Mouse (Mus musculus) hindbrain, postnatal 0 days (tissue): Measurements from ENCODE around the gene Mtmr4. TPM values are rescaled to one million over a fixed set of nuclear protein-coding genes. Genes with fewer than 3 reads are reported as not detected.

Source experiments
- ATAC-seq: fragments of 200-750 bp; cut with Nextera tagmentation; 2 replicates; pipeline ENCODE4 v1.8.0; 2017; ENCODE audit warnings: mild to moderate bottlenecking, moderate TSS enrichment, moderate library complexity
- DNase-seq: peaks from one replicate; pipeline ENCODE4 v3.0.0-alpha.2; 2015; ENCODE audit warnings: low spot score
- H3K27ac ChIP-seq: fragments of 300-500 bp; sonication (generic); 2 replicates; pipeline ENCODE4 v1.5.1; 2014; ENCODE audit warnings: mild to moderate bottlenecking
- H3K27me3 ChIP-seq: fragments of 300-500 bp; sonication (generic); 2 replicates; pipeline ENCODE4 v1.6.1; 2014; ENCODE audit warnings: low read length, mixed read lengths; ENCODE audit not compliant: insufficient read depth
- H3K36me3 ChIP-seq: fragments of 300-500 bp; sonication (generic); 2 replicates; pipeline ENCODE4 v1.6.1; 2014; ENCODE audit warnings: low read length, mixed read lengths; ENCODE audit not compliant: insufficient read depth
- H3K4me1 ChIP-seq: fragments of 300-500 bp; sonication (generic); 2 replicates; pipeline ENCODE4 v1.6.1; 2014; ENCODE audit warnings: antibody characterized with exemption, low read length, mixed read lengths; ENCODE audit not compliant: insufficient read depth
- H3K4me2 ChIP-seq: fragments of 300-500 bp; sonication (generic); 2 replicates; pipeline ENCODE4 v1.6.1; 2014; ENCODE audit warnings: low read depth, mild to moderate bottlenecking, low read length, moderate library complexity, mixed read lengths
- H3K4me3 ChIP-seq: fragments of 300-500 bp; sonication (generic); 2 replicates; pipeline ENCODE4 v1.5.1; 2014; ENCODE audit warnings: low read length
- H3K9ac ChIP-seq: fragments of 300-500 bp; sonication (generic); replicated peaks from 2 replicates; pipeline ENCODE4 v1.6.1; 2014; ENCODE audit warnings: mild to moderate bottlenecking, low read length, moderate library complexity, mixed read lengths
- H3K9me3 ChIP-seq: fragments of 300-500 bp; sonication (generic); 2 replicates; pipeline ENCODE4 v1.6.1; 2016; ENCODE audit warnings: low read length, mixed read lengths
- CTCF ChIP-seq: IDR thresholded peaks from 2 replicates; pipeline ENCODE4 v1.5.1; 2016; ENCODE audit warnings: antibody characterized with exemption, control low read depth, low read depth
- WGBS: fragments of 180-500 bp; shearing (Covaris S2); extraction: QIAGEN DNeasy Blood & Tissue Kit; methylation state at CpG from one replicate; pipeline ENCODE4 v1.1.7; 2014; 5-methylcytosine and 5-hydroxymethylcytosine counted together
- polyA plus RNA-seq: library from polyadenylated mRNA; unstranded; fragments of >200 nt; fragmentation: Nextera tagmentation; extraction: Ambion mirVana; gene quantifications from 2 replicates; pipeline ENCODE4 v1.2.1, GENCODE M21; 2015
- total RNA-seq: library from RNA; depleted of rRNA; stranded (reverse); fragments of >200 nt; gene quantifications from 2 replicates; pipeline ENCODE4 v1.2.3, GENCODE M21; 2014

Mtmr4 gene
- total and polyA plus RNA-seq, 2 experiments from 2014 or later = 34.8 to 110 TPM

- no peak within 1 kb of the TSS for H3K9ac ChIP-seq
- no peaks in the 10 kb centered on the region for H3K9me3 ChIP-seq
- ATAC-seq (no peak), DNase-seq (no peak)
- H3K4me2 ChIP-seq = no peak within 1 kb of the TSS
- no peak for TF ChIP-seq CTCF
- H3K4me1 ChIP-seq = no peaks in the 10 kb centered on the region
- WGBS = 74% methylated on average over 3 of the region's 3 CpGs
- no peak within 1 kb of the TSS for H3K27ac ChIP-seq
- no peaks in the 10 kb centered on the region for H3K27me3 ChIP-seq
- H3K4me3 ChIP-seq = no peak within 1 kb of the TSS
- H3K36me3 ChIP-seq = no peaks in the 10 kb centered on the region
Observed at GRCm38 (mm10) chr11:87566501-87566900, 25.5 kb upstream of the Mtmr4 start, which contains the start of gene Gm11492. Gene Gm11492 (plus strand): TSS chr11:87566653.

DNA sequence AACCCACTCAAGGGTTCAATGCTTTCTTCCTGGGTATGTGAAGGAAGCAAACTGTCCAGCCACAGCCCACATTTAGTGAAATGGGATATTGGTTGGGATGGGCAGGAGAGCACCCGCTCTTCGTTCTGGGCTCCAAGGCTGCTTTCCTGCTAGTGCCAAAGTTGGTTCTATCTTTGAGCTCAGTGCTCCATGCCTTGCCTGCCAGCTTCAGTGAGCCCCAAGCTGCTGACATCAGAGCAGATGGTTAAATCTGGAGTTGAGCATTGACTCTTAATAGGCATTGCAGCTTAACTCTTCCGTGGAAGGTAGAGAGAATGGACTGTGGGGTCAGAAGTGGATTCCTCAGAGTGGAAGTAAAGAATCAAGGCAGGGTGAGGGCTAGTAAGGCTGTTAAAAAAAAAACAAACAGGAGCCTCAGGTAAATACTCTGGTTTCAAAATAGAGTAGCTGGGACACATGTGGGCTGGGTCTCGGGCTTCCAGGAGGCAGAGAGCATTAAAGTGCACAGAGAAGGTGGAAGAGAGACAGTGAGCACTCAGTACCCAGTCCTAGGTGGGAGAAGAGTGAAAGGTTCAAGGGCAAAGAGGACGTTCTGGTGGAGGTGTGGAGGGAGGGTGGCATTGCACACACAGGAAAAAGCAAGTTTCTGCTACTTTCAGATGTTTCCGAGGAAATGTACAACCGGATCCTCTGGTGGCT lies 23.6 kb upstream of the Mtmr4 start, which contains the start of gene Sept4:
TSS of gene Sept4 (plus strand) at position 649 of the 699 bp plus-strand sequence.
- TF ChIP-seq CTCF = no peak
- no peak within 1 kb of the TSS for H3K27ac ChIP-seq
- DNase-seq (no peak), ATAC-seq (no peak)
- no peak within 1 kb of the TSS for H3K4me2 ChIP-seq
- H3K27me3 ChIP-seq = no peaks in the 10 kb centered on the region
- no peaks in the 10 kb centered on the region for H3K4me1 ChIP-seq
- no peak within 1 kb of the TSS for H3K9ac ChIP-seq
- 78% methylated on average over 7 of the region's 7 CpGs for WGBS
- no peak within 1 kb of the TSS for H3K4me3 ChIP-seq
- H3K36me3 ChIP-seq = no peaks in the 10 kb centered on the region
- H3K9me3 ChIP-seq = no peaks in the 10 kb centered on the region

DNA sequence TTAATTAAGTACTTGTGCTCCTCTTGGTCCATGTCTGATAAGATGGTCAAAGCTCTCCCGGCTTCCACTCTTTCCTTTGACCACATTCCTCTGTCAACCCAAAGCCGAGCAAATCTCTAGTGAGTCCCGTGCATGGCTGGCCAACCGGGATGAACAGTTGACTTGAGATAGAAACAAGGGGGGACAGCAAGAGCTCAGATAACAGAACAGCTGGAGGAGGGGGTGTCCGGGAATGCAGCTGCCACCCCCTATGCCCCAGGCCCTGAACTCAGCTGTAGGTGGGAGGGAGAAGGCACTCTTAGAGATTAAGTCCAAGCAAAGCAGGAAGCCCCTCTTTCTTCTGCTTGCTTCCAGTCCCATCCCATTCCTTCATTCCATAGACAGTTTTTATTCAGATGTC lies 21.2 kb upstream of the Mtmr4 start:
- H3K4me3 ChIP-seq = no peak overlapping the region
- TF ChIP-seq CTCF = no peak
- H3K27ac ChIP-seq = no peak overlapping the region
- no peak for ATAC-seq
- H3K4me1 ChIP-seq = no peaks in the 10 kb centered on the region
- H3K9ac ChIP-seq = no peak overlapping the region
- DNase-seq = no peak
- no peaks in the 10 kb centered on the region for H3K27me3 ChIP-seq
- 70% methylated on average over 5 of the region's 5 CpGs for WGBS
- no peaks in the 10 kb centered on the region for H3K9me3 ChIP-seq
- no peak overlapping the region for H3K4me2 ChIP-seq
- H3K36me3 ChIP-seq = no peaks in the 10 kb centered on the region

DNA sequence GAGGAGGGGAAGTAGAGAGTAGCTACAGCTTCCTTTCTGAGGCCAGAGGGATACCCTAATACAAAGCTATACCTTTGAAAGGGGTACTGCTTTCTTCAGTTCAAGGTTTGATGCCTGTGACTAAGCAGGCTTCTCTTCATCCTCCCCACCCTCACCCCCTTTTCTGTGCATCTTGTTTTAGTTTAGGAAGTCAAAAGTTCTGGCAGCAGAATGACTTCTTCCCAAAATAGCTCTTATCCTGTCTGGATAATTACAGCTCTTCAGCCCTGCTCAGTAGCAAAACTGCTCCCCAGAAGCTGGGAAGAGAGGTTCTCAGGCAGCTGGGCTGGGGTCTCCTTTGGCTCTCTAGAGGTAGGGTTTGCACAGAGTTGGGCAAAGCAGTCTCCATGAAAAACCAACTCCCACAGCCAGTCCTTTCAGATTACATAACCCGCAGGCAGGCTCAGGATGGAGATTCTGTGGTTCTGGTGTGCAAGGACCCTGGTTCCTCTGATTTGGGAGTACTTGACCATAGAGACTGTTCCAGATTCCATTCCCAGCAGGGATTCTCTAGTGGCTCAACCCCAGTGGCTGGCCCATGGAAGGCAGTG lies 20.5 kb upstream of the Mtmr4 start:
- 86% methylated on average over 1 of the region's 1 CpGs for WGBS
- ATAC-seq = no peak
- no peaks in the 10 kb centered on the region for H3K9me3 ChIP-seq
- no peak overlapping the region for H3K9ac ChIP-seq
- TF ChIP-seq CTCF = no peak
- no peak overlapping the region for H3K27ac ChIP-seq
- H3K4me3 ChIP-seq = no peak overlapping the region
- H3K36me3 ChIP-seq = no peaks in the 10 kb centered on the region
- H3K27me3 ChIP-seq = no peaks in the 10 kb centered on the region
- no peak overlapping the region for H3K4me2 ChIP-seq
- no peaks in the 10 kb centered on the region for H3K4me1 ChIP-seq
- no peak for DNase-seq

- WGBS = 61% methylated on average over 7 of the region's 7 CpGs
- Histone ChIP-seq H3K4me1 (peaks cover 6% of the 10 kb centered on the region; the same call in 1 of the 2 replicates), H3K36me3 (no peaks in the 10 kb centered on the region), H3K27ac (no peak overlapping the region), H3K27me3 (no peaks in the 10 kb centered on the region), H3K9me3 (no peaks in the 10 kb centered on the region), H3K4me2 (no peak overlapping the region), H3K9ac (no peak overlapping the region), H3K4me3 (no peak overlapping the region)
- DNase-seq = peak; percentile 31
- no peak for TF ChIP-seq CTCF
- no peak; the same call in 1 of the 2 replicates for ATAC-seq
Observed at GRCm38 (mm10) chr11:87573751-87574150, 18.2 kb upstream of the Mtmr4 start.

- Histone ChIP-seq H3K36me3 (no peaks in the 10 kb centered on the region), H3K4me2 (no peak overlapping the region), H3K9me3 (no peaks in the 10 kb centered on the region), H3K27ac (no peak overlapping the region), H3K4me3 (no peak overlapping the region), H3K9ac (no peak overlapping the region), H3K27me3 (no peaks in the 10 kb centered on the region), H3K4me1 (peaks cover 6% of the 10 kb centered on the region; the same call in 1 of the 2 replicates)
- ATAC-seq (no peak), DNase-seq (no peak)
- WGBS = 69% methylated on average over 21 of the region's 21 CpGs
- TF ChIP-seq CTCF = no peak
Observed at GRCm38 (mm10) chr11:87574520-87575180, 17.3 kb upstream of the Mtmr4 start.
